Comparison of ENCODE assay signal across 25 mouse cellular contexts in genomic region chr12:52442337-52442736, GRCm38 (mm10).
A peak's percentile ranks its signal among the peaks of the same experiment; 100 is the strongest.
DNase-seq lines count a peak whose midpoint lies in the region; ATAC-seq lines count a peak whose summit lies in the region.
"Had no signal": no experiment of that assay in that cellular context is flagged by ENCODE, and none has a peak within 500 bp of the region (broad histone marks: within the 10 kb centered on the region; RNA-seq: fewer than 3 reads in every experiment).

No protein-coding gene starts in this region.

- no peak overlapping the region for H3K4me2 ChIP-seq in kidney, embryonic 16.5 days (replicated peaks; ENCODE audit: low read depth, low read length)
- H3K4me2 ChIP-seq: embryonic facial prominence, embryonic 12.5 days; forebrain, embryonic 13.5 days; forebrain, embryonic 15.5 days had no signal

- no peak overlapping the region for H3K4me3 ChIP-seq in kidney, embryonic 16.5 days (ENCODE audit: low read length)
- H3K4me3 ChIP-seq: embryonic facial prominence, embryonic 10.5 days; embryonic facial prominence, embryonic 12.5 days; forebrain, embryonic 13.5 days; forebrain, embryonic 15.5 days had no signal

- H3K9ac ChIP-seq in kidney, embryonic 16.5 days (replicated peaks; ENCODE audit: low read length): no peak overlapping the region
- H3K9ac ChIP-seq: embryonic facial prominence, embryonic 12.5 days; forebrain, embryonic 13.5 days; forebrain, embryonic 15.5 days; forebrain, postnatal 0 days had no signal

- no peak for ATAC-seq in kidney, embryonic 16.5 days (ENCODE audit: low FRiP score, low TSS enrichment)
- ATAC-seq: activated CD4-positive, CD25-positive, alpha-beta regulatory T cell, adult 4 months; CD4-positive, CD25-positive, alpha-beta regulatory T cell, adult 4 months; forebrain, embryonic 13.5 days; forebrain, embryonic 15.5 days; forebrain, postnatal 0 days; Patski had no signal

- H3K27me3 ChIP-seq in kidney, embryonic 16.5 days (ENCODE audit: insufficient read depth, low read length): no peaks in the 10 kb centered on the region
- H3K27me3 ChIP-seq: CH12.LX; embryonic facial prominence, embryonic 12.5 days; forebrain, embryonic 13.5 days; forebrain, embryonic 15.5 days; Patski had no signal

- no peaks in the 10 kb centered on the region for H3K36me3 ChIP-seq in kidney, embryonic 16.5 days (ENCODE audit: insufficient read depth, low read length)
- H3K36me3 ChIP-seq: embryonic facial prominence, embryonic 10.5 days; embryonic facial prominence, embryonic 12.5 days; forebrain, embryonic 15.5 days; G1E had no signal

- H3K9me3 ChIP-seq in kidney, embryonic 16.5 days (ENCODE audit: low read length): no peaks in the 10 kb centered on the region
- H3K9me3 ChIP-seq: embryonic facial prominence, embryonic 10.5 days; embryonic facial prominence, embryonic 12.5 days; forebrain, embryonic 13.5 days; forebrain, embryonic 15.5 days; G1E had no signal

- WGBS in kidney, embryonic 16.5 days: 88% methylated on average over 5 of the region's 5 CpGs

- DNase-seq in adrenal gland, adult (ENCODE audit: inconsistent age in 2 of 2, low spot score in 1 of 2): peak; percentile 56 to 74
- DNase-seq in adrenal gland, postnatal 10 days: no peak
- peak; percentile 32 to 42 for DNase-seq in adrenal gland, postnatal 36 days
- no peak for DNase-seq in adrenal gland, adult 8-10 months
- DNase-seq in kidney, adult 11 months: peak; percentile 53
- DNase-seq in kidney, postnatal 14 days: no peak
- DNase-seq in kidney, adult 9 months: peak; percentile 49
- DNase-seq: adrenal gland, postnatal 25 days; B cell, adult 2 months; cerebellum, adult 11-12 months; cerebellum, adult 2 months; cerebellum, adult 9-10 months; cerebellum, postnatal 10 days; cerebellum, postnatal 25 days; forebrain, postnatal 0 days had no signal

- no peak overlapping the region for H3K27ac ChIP-seq in kidney, embryonic 16.5 days (ENCODE audit: low read length)
- H3K27ac ChIP-seq: embryonic facial prominence, embryonic 10.5 days; embryonic facial prominence, embryonic 12.5 days; forebrain, embryonic 13.5 days; forebrain, embryonic 15.5 days had no signal

- H3K4me1 ChIP-seq in kidney, embryonic 16.5 days (ENCODE audit: insufficient read depth, low read length): peaks cover 11% of the 10 kb centered on the region; the same call in 1 of the 2 replicates
- H3K4me1 ChIP-seq: embryonic facial prominence, embryonic 12.5 days; forebrain, embryonic 15.5 days had no signal

Comparison
In these comparisons a context has a peak if more than half of its experiments do, and no peak if none do; other contexts are left out.
1. DNase-seq: peak in adrenal gland, adult (2 of 2), adrenal gland, postnatal 36 days (2 of 2), kidney, adult 11 months (single experiment) and kidney, adult 9 months (single experiment); none in adrenal gland, postnatal 10 days (single experiment), adrenal gland, adult 8-10 months (single experiment) and kidney, postnatal 14 days (single experiment).